Mouse (Mus musculus) mouse embryonic stem cell (cell line): Measurements from ENCODE around the gene Chuk.
"Not testable (repeated sequence)": the region's sequence is repeated elsewhere in the genome, so short reads cannot be mapped to it uniquely, and the experiment has no call there.

Source experiments
- in situ Hi-C, 2 experiments: fragments of 300-500 bp; cut with MboI; formaldehyde crosslinking; loops; 1 replicate in 1 of 2; 3 replicates in 1 of 2; pipeline ENCODE4 v1.14.3; 2019 to 2020; ENCODE audit warnings: low sequenced_read_pairs in 2 of 2, low pct_unique_long_range_greater_than_20kb in 1 of 2, mixed read lengths in 1 of 2; ENCODE audit not compliant: unreplicated experiment in 1 of 2

Chuk gene

DNA sequence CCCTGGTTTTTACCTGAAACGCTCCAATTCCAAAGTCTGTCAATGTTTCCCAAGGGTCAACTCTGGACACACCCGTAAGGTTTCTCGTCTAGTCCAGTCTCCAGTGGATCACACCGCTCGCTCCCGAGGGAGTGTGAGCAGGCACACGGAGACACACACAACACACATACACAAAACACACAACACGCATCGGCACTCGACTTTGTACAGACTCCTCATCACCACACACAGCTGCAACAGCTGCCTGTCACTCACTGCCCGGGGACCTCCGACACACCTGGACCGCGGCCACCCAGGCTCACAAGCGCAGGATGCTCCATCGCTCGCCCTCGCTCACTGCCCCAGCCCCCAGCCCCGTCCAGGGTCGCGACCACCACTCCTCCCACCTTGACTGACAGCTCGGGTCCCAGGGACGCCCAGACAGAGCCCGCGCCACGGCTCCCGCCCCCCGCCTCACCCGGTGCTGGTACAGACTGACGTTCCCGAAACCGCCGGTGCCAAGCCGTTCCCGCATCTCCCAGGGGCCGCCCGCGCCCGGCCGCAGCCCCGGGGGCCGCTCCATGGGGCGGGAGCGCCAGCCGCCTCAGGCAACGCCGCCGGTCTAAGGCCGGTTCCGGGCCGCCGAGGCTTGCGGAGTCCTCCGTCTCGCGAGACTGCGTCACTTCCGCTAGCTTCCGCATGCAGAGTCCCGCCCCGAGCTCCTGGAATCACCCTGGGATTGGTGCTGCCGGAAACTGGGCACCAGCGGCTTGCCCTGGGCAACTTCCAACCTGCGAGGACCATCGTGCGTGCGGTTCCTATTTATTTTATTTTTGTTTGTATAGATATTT, at the start of gene Chuk:
Gene Chuk (minus strand): TSS at position 650 of the 830 bp plus-strand sequence.
- in situ Hi-C loops = no loop called here

DNA sequence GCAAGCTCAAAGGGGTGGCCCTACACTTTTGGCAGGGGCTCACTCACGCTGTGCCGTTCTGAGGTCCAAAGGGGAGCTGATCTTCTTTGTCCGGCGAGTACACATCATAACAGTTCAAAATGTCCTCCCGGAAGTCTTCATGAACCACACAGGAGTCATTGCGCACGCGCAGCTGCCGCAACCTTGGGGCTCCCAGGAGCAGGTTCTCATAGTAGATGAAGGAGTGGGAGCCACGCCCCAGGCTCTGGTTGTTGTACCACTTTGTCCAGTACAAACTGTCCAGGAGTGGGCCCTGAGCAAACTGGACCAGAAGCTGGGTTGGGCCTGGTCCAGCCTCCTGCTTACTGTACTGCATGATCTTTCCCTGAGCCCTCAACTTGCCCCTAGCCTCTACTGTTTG, 49.7 kb upstream of the Chuk start:
- in situ Hi-C loops = no loop called here

DNA sequence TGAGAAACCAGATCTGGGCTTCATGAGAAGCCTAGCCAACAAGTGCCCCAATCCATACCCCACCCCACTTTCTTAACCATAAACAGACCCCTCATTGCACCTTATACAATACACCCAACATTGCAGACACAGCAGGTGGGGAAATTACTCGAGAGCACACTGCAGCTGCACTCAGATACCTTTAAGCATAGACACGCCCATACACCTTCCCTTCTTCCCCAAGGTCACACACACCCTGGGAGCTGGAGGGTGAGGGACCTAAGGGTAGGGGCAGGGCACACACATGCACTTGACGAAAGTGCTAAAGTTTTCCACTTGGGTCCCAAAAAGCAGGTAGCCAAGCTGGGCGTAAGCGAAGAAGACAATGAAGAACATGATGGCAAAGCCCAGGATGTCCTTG, 46.5 kb upstream of the Chuk start:
- in situ Hi-C loops = no loop called here

DNA sequence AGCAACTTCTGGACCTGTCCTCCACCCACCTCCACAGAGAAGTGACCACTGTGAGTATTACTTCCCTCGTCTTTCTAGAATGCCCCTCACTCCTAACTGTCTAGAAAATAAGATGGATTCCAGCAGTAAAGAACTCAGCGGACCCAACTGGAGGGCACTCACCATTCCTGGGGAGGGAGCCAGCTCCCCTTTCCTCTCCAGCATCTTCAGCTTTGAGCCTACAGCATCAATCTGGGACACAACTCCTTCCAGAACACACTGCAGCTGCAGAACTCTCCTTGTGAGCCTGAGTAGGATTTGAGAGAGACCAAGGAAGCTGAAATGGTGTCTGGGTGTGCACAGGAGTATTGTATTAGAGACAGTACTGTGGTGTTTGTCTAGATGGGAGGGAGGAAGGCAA, 41.7 kb upstream of the Chuk start:
- in situ Hi-C loops = no loop called here

DNA sequence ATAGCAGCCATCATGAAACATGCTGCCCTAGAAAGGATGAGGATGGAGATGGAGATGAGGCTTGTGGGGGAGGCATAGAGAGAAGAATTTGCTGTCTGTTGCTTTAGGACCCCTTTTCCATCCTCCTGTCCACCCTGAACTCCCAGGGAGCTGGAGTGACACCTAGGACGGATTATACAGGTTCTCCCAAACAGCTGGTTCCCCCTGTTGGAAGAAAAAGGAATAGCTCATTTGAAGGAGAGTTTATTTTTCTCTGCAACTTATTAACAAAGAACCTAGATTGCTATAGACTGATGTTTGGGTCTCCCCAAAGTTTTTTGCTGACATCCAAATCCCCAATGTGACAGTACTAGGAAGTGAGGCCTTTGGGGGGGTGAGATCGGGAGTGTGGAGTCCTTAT, 41.1 kb upstream of the Chuk start:
- in situ Hi-C loops = no loop called here

DNA sequence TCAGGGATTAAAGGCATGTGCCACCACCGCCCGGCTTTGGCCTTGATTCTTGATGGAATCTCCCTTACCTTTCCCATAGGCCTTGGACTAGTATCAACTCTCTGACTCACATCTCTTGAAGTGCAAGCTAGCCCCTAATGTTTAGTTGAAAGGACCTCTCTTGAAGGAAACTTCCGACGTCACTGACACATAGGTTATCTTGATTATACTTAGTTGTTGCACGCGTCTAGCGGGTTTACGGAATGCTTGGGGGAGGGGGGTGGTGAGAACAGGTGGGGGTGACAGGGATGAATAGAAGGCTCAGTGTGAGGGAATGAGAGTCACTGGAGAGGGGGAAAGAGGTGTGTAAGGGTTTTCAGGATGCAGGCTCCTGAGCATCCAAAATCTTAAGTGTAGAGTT, 39.7 kb upstream of the Chuk start:
- in situ Hi-C loops = no loop called here

DNA sequence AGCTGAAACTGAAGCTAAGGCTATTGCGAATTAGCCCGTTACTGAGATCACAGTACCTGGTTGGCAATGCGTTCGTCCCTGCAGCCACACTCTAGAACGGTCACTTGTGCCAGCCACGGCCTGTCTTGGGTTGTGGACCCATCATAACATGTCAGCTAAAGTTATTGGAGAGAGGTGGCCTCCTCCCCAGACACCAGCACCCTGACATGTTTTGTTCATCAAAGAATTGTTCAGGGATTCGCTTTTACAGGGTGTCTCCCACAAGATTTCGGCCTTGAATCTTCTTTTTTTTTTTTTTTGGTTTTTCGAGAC, 39.2 kb upstream of the Chuk start:
- in situ Hi-C loops = no loop called here

DNA sequence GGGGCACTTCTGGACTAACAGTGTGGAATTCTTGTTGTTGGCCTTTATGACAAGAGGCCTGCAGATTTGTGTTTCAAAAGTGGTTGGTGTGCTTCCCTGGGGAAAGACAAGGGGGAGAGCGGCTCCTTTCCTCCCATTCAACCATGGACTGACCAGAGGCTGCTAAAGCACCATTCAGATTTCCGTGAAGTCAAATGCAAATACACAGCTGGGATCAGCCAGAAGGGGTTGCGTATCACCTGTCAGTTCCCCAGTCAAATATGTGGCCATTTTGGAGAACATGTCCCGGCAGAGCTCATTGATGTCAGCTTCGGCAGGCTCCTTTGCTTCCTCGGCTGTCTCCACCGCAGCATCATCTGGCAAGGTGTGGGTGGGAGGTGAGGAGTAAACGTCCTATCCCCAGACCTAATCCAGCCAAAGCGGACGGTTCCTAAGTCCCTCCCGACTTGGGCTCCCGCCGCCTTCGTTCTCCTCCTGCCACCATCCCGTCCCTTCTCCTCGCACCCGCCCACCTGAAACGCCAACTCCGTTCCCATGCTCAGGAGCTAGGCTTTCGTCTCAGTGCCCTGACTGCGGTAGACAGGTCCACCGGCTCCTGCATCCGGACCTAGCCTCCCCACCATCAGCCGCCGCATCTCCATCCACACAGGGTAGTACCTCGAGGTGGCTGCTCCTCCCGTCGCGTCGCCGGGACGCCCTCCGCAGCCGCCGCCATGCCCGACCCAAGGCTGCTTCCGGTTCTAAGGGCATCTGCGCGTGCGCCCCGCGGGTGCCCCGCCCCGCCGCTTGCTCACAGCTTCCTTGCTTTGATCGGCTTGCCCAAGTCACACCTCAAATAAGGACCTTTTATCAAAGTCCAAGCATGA, 38.7 kb upstream of the Chuk start, which contains the start of gene Bloc1s2:
Gene Bloc1s2 (minus strand): TSS at position 745 of the 866 bp plus-strand sequence.
- in situ Hi-C loops = no loop called here

DNA sequence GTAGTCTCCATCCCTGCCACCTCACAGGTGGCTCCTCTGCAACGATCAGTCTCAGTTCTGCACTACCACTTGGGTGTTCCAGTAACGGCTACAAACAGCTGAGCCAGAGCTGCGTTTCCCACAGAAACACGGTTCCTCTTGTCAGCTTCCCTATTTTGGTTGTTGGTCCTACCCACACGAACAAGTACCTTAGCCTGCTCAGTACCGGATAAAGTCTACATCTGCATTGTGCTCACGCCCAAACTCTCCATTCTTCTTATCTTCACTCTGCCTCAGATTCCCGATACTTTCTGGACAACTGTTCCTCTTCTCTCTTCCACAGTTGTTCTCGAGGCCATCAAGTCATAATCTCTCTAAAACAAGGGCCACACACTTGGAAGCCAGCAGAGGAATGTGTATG, 37.1 kb upstream of the Chuk start:
- in situ Hi-C loops = no loop called here

DNA sequence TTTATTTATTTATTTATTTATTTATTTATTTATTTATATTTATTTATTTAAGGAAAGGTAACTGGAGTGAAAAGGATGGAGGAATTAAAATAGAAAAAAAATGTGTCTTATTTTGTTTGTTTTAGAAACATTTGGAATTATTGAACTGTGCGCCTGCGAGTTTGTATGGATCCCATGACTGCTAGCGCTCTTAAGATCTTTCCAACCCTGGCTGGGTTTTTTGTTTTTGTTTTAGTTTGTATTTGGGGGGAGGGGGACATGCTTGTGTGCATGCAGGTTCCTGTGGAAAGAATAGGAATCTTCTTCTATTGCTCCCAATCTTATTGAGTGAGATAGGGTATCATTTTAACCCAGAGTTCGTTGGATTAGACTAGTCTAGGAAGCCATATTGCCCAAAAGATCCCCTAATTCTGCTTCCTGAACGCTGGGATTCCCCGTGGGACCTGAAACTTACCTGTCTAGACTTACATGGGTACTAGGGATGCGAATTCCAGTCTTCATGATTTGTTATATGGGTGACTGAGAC, 28.7 kb upstream of the Chuk start:
- in situ Hi-C loops = no loop called here

DNA sequence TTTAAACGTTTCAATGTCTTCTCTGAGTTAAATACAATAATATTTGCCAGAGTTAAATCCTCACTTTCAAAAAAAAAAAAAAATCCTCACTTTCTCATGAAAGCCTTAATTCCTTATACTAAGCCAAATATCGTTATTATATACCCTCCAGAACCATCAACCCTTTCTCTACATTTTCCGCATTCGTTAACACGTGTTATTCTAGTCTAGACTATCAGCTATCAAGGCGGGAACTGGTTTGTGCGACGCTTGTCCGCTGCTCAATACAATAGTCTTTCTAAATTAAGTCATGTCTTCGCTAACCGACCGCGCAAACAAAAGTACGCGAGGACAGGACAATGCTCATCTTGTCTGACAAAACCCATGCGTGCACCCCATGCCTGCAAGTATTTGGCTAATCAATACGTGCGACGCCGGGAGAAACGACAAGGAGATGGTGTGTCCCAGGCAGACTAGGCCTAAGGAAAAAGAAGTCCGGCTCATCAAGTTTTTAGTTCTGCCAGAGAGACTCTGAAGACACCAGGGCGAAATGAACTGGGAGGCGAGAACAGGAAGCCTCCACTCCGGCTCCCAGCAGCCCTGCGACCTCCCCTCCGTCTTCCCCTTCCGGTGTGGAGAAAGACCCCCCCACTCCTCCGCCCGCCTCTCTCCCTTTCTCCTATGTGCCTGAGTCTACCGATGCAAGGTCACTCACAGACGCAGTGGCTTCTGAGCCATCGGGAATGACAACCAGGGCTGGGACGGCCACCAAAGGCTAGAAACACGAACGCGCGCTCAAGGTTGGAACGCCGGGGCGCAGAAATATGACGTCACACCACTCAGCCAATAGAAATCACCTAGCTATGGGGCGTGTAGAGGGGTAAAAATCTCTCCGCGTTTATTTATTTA, 28.0 kb upstream of the Chuk start, which contains the start of gene Cwf19l1:
Gene Cwf19l1 (minus strand): TSS at position 805 of the 888 bp plus-strand sequence.
- in situ Hi-C loops = no loop called here

DNA sequence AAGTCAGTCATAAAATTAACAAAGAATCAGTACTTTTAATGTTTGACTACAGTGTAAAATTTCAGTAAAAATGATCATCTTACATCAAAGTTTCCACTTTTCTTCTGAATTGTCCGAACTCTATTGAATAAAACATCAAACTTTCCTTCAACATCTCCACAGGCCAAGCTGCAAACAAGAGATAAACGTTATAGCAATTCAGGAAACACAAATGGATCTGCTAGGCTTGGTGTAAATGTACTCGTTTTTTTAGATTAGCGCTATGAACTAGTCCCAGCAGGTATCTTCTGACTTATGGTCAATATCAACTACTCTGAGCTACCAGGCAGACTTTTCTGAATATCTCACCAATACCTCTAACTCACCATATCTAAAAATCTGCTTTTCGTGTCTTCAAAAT, 25.6 kb upstream of the Chuk start:
- in situ Hi-C loops = no loop called here

DNA sequence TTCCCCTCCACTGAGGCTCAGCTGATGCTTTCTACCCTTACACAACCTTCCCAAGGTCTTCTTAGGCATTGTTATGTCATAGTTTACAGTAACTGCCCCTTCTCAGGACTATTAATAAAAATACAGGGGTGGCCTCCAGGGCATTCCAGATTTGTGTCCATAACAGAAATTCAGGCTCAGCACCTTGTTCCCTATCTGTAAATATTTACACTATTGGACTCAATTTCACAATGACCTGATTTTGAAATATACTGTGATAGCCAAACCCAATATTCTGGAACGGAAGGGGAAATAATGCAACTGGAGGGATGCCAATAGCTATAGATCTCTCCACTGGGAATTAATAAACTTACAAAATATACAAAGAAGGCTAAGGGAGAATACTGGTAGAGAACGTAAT, 21.3 kb upstream of the Chuk start:
- in situ Hi-C loops = no loop called here

DNA sequence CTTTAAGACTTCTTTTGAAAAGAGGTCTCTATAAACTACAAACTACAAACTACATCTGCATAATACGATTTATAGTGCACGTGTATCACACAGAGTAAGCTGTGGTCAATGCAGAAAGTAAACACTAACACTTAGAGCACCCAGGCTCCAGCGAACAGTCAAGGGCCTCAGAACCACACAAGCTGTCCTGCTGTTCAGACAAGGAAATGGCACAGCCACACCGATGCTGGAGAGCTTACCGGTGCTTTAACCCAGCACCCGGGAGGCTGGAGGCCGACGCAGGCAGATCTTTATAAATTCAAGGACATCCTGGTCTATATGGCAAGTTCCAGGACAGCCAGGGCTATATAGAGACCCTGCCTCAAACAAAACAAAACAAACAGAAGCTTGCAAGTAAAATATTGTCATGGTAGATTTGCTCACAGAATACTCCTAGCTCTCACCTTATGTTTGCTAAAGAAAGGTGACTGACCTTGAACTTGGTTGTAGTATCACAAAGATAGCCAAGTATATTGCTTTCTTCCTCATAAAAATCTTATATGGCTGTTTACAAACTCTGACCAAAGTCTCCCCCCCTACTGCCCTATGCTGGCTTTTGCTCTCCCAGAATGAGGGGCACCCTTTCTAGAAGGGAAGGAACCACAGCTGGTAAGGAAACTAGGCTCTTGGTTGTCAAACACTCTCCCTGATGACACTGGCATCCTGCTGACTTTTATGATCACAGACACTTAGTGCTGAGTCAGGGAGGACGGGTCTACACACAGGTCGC, 20.6 kb upstream of the Chuk start:
- in situ Hi-C loops = no loop called here

DNA sequence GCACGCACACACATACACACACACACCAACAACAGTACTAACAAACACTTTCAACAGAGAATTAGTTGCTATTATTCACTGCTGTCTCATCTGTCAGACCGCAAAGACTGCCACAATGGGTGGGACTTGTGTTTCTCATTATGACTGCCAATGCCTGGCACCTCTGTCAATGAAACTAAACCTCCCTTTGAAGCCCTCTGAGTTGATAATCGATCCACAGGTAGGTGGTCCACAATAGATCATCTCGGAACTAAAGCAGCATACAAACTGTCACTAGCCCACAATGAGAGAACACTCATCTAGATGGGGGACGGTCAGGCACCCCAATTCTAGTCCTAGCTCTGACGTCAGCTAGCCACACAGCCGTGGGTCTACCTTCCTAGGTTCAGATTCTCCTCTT, 13.9 kb upstream of the Chuk start:
- in situ Hi-C loops = no loop called here

DNA sequence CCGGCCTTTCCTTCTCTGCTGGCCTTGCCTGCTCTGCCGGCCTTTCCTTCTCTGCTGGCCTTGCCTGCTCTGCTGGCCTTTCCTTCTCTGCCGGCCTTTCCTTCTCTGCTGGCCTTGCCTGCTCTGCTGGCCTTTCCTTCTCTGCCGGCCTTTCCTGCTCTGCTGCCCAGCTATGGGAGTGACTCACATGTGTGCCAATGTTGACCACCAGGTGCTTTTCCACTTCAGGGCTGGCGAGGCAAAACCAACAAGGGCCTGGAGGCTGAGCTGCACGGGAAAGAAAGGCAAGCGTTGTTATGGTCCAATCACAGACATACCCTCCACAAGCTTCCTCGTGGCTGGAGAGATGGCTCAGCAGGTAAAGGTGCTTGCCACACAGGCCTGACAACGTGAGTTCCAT, 13.4 kb upstream of the Chuk start:
- in situ Hi-C loops = not testable (repeated sequence)

DNA sequence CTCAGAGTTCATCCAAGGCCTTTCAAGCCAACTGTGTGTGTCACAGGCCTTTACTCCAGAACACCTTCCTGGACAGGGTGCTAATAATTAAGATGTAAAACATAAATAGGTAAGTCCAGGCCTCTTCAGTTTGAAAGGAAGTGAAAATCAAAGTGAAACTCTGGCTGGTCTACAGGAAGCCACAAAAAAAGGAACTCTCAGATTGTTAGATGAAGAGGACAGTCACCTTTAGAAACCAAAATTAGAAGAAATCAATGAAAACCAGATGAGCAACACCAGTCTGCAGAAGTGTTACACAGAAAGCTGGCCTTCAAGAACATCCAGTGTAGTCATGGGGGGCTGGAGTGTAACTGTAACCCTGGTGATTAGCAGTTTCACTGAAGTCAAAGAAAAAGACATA, 10.5 kb upstream of the Chuk start:
- in situ Hi-C loops = no loop called here

DNA sequence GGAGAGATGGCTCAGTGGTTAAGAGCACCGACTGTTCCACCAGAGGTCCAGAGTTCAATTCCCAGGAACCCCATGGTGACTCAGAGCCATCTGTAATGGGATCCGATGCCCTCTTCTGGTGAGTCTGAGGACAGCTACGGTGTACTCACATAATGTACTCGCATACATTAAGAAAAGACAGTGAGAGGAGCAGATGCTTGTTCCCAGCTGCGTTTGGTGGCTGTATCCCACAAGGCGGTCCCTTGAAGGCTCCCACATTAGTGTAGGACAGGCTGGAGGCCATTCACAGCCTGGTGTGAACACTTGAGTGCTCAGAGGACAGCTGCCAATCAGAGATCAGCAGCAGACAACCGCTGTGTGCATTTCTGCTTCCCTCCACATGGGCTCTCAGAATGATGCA, 4.4 kb upstream of the Chuk start:
- in situ Hi-C loops = no loop called here
